Mouse (Mus musculus) heart, embryonic 14.5 days (tissue): ENCODE measurements around the gene Helz2. TPM values are rescaled to one million over a fixed set of nuclear protein-coding genes. Genes with fewer than 3 reads are reported as not detected.

ENCODE experiments used
- ATAC-seq: fragments of 200-750 bp; cut with Nextera tagmentation; 2 replicates; pipeline ENCODE4 v1.8.0; 2017; ENCODE audit warnings: low read depth, moderate TSS enrichment; ENCODE audit not compliant: insufficient number of reproducible peaks, insufficient read depth, low FRiP score
- H3K27ac ChIP-seq, 2 experiments: fragments of 200-500 bp in 1 of 2; fragments of 300-500 bp in 1 of 2; sonication (generic) in 1 of 2; replicated peaks in 1 of 2; 2 replicates each; pipeline ENCODE4 v1.5.1; 2012 to 2014; ENCODE audit warnings: low read depth in 2 of 2, low read length in 2 of 2, control low read depth in 1 of 2, mild to moderate bottlenecking in 1 of 2, mixed read lengths in 1 of 2; ENCODE audit not compliant: control insufficient read depth in 1 of 2, insufficient read depth in 1 of 2
- H3K27me3 ChIP-seq: fragments of 300-500 bp; sonication (generic); 2 replicates; pipeline ENCODE4 v1.6.1; 2014; ENCODE audit warnings: mild to moderate bottlenecking, low read length, control low read depth; ENCODE audit not compliant: control insufficient read depth, insufficient read depth
- H3K36me3 ChIP-seq: fragments of 300-500 bp; sonication (generic); 2 replicates; pipeline ENCODE4 v1.6.1; 2014; ENCODE audit warnings: mild to moderate bottlenecking, control low read depth, low read length, mixed read lengths; ENCODE audit not compliant: control insufficient read depth, insufficient read depth
- H3K4me1 ChIP-seq, 2 experiments: fragments of 200-500 bp in 1 of 2; fragments of 300-500 bp in 1 of 2; sonication (generic) in 1 of 2; 2 replicates each; pipeline ENCODE4 v1.6.1; 2012 to 2014; ENCODE audit warnings: low read length in 2 of 2, control low read depth in 1 of 2, mixed read lengths in 1 of 2; ENCODE audit not compliant: control insufficient read depth in 2 of 2, insufficient read depth in 2 of 2
- H3K4me2 ChIP-seq: fragments of 300-500 bp; sonication (generic); 2 replicates; pipeline ENCODE4 v1.6.1; 2014; ENCODE audit warnings: mild to moderate bottlenecking, low read length
- H3K4me3 ChIP-seq, 2 experiments: fragments of 200-500 bp in 1 of 2; fragments of 300-500 bp in 1 of 2; sonication (generic) in 1 of 2; 2 replicates each; pipeline ENCODE4 v1.5.1; 2012 to 2014; ENCODE audit warnings: low read length in 2 of 2, mild to moderate bottlenecking in 2 of 2, control low read depth in 1 of 2, low read depth in 1 of 2, moderate library complexity in 1 of 2; ENCODE audit not compliant: control insufficient read depth in 1 of 2, insufficient read depth in 1 of 2
- H3K9ac ChIP-seq: fragments of 300-500 bp; sonication (generic); 2 replicates; pipeline ENCODE4 v1.6.1; 2014; ENCODE audit warnings: mild to moderate bottlenecking, low read length
- H3K9me3 ChIP-seq: fragments of 300-500 bp; sonication (generic); 2 replicates; pipeline ENCODE4 v1.6.1; 2016; ENCODE audit warnings: low read length, control low read depth; ENCODE audit not compliant: control insufficient read depth
- WGBS: fragments of 180-500 bp; shearing (Covaris S2); extraction: QIAGEN DNeasy Blood & Tissue Kit; methylation state at CpG from one replicate; pipeline ENCODE4 v1.1.7; 2014; 5-methylcytosine and 5-hydroxymethylcytosine counted together
- polyA plus RNA-seq: library from polyadenylated mRNA; unstranded; fragments of >200 nt; fragmentation: Nextera tagmentation; extraction: Ambion mirVana; gene quantifications from 2 replicates; pipeline ENCODE4 v1.2.1, GENCODE M21; 2014

Helz2 gene
- polyA plus RNA-seq, 1 experiment from 2014 or later, result 1.3 TPM

DNA sequence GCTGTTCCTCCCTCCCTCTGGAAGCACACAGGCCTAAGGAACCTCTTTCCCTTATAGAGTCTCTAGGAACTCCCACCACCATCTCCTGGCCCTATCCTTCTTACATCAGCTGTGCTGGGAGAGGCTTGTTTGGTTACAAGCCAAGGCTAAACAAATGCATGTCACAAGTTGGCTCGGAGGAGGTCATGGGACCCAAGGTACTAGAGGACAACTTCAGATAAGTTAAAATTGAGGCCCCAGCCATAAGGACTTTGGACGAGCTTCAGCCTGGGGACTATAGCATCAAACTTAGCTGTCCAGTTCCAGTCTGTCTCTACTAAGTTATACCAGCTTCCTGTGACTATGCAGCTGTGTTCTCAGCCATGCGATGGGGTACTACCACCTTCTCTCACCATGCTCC, 14.7 kb downstream of the Helz2 start:
- Histone ChIP-seq H3K4me2 (no peak overlapping the region), H3K27ac (no peak overlapping the region), H3K36me3 (no peaks in the 10 kb centered on the region), H3K4me3 (no peak overlapping the region), H3K9ac (no peak overlapping the region), H3K9me3 (no peaks in the 10 kb centered on the region), H3K4me1 (no peaks in the 10 kb centered on the region), H3K27me3 (no peaks in the 10 kb centered on the region)
- 74% methylated on average over 3 of the region's 3 CpGs for WGBS
- ATAC-seq, result no peak

DNA sequence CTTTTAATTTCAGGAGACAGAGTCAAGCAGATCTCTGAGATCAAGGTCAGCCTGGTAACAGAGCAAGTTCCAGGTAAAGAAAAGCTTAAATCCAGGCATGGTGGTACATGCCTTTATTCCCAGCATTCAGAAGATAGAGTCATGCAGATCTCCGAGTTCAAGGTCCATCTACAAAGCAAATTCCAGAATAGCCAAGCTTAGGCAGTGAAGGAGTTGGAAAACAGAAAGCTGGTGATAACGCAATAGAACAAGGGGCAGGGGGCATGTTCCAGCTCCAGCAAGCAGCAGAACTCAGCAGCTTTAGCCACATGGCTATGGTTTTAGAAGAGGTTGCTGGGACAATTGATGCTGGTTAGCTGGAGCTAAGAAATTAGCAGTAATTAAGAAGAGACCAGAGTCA, 16.8 kb downstream of the Helz2 start:
- no peak for ATAC-seq
- no peak overlapping the region for H3K4me2 ChIP-seq
- WGBS, result 72% methylated on average over 2 of the region's 2 CpGs

DNA sequence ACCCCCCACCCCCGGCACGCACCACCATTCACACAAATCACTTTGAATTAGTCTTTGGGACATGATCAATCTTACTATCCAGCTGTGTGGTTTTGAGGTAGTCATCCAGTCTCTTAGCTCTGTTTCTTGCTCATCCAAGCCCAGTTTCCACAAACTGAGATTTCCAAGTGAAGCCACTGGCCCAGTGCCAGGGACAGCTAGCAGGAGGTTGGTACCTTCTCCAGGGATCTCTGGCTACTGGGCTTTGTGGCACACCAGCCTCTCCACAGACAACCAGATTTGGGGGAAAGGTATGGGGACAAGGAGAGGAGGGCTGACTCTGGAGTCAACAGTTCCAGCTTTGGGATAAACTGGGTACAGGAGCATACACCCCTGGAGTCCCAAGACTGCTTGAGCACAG, 21.5 kb downstream of the Helz2 start:
- Histone ChIP-seq H3K4me1 (peaks cover 8 to 11% of the 10 kb centered on the region in 2 experiments; a peak in 3 of 4 replicates), H3K4me2 (peak overlapping the region; percentile 70), H3K27ac (0 out of 4 replicates have a peak overlapping the region, but pooled peaks of 1 of the 2 experiments have one; percentile 1), H3K36me3 (no peaks in the 10 kb centered on the region), H3K27me3 (peaks cover 4% of the 10 kb centered on the region; the same call in 1 of the 2 replicates), H3K9me3 (no peaks in the 10 kb centered on the region), H3K9ac (0 out of 2 replicates have a peak overlapping the region, but pooled peaks have one; percentile 28), H3K4me3 (peak overlapping the region in 1 of 2 experiments; percentile 35; a peak in 2 of 4 replicates)
- no peak for ATAC-seq
- 64% methylated on average over 2 of the region's 2 CpGs for WGBS

More for the DNA sequence above, 16.8 kb downstream of the Helz2 start:
- Histone ChIP-seq H3K9ac (no peak overlapping the region), H3K27ac (no peak overlapping the region), H3K9me3 (no peaks in the 10 kb centered on the region), H3K27me3 (no peaks in the 10 kb centered on the region), H3K4me3 (no peak overlapping the region), H3K36me3 (no peaks in the 10 kb centered on the region), H3K4me1 (peaks cover 4 to 5% of the 10 kb centered on the region in 2 experiments; a peak in 2 of 4 replicates)

DNA sequence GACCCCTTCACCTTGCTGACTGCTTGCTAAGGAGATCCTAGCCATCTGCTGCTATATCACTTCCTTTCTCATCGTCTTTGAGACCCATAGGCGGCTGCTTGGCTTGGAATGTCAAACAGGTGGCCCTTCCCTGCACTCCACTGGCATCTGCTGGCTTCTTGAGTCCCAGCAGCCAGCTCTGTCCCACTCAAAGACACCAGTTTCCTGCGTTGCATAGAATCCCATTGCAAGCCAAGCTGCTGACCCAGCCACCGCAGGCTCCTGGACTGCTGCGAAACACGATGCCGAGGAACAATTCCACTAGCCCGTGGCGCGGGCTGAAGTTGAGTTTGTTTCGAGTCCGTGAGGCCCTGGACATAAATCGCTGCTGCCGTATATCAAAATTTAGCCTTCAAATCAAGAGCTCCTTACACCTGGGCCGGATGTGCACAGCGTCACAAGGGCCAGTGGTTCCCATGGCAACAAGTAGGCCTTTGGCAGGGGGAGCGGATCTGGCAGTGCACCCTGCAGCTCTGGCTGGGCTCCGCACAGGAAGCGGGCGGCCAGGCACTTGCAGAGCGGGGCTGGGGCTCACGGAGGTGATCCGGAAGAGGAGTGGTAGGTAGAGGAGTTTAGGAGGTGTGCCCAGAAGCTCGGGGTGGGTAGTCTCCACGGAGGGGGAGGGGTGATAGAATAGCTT, 22.1 kb downstream of the Helz2 start, which contains the start of gene Fndc11:
Gene Fndc11 (plus strand): TSS at position 476 of the 679 bp plus-strand sequence.
- Histone ChIP-seq H3K27me3 (peaks cover 4% of the 10 kb centered on the region; the same call in 1 of the 2 replicates), H3K9me3 (no peaks in the 10 kb centered on the region), H3K36me3 (no peaks in the 10 kb centered on the region), H3K4me2 (peak within 1 kb of the TSS; percentile 70), H3K4me3 (peak within 1 kb of the TSS; percentile 11 to 35; a peak in 3 of 4 replicates), H3K4me1 (peaks cover 8 to 11% of the 10 kb centered on the region in 2 experiments; a peak in 3 of 4 replicates), H3K9ac (peak within 1 kb of the TSS; percentile 28; the same call in 1 of the 2 replicates), H3K27ac (peak within 1 kb of the TSS in 1 of 2 experiments; percentile 34; a peak in 1 of 4 replicates)
- peak; percentile 79 for ATAC-seq
- 3% methylated on average over 25 of the region's 25 CpGs for WGBS

DNA sequence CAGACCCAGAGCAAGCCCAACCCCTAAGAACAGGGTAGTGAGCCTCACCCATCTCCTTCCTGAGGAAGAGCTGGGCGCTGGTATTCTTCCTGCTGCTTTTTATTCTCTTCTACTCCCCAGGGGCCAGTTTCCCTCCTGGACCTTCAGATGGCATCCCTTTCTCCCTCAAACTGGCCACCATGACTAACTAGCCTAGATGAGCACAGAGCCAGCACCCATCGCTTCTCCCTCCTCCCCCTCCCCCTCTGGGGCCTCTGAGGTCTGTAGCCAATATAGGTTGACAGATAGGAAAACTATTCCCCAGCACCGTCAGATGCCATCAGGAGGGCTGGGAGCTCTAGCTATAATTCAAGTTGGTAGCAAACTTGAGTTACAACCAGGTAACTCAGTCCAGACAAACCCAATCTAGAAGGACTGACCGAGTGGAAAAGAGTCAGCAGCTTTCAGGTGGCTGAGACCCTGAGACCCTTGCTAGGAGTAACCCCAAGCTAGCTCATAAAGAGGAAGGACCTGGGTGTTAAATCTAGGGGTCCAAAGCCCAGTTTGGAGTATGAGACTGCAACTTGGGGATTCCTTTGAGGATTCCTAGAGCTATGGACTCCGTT, 22.8 kb downstream of the Helz2 start:
- Histone ChIP-seq H3K4me1 (peaks cover 8 to 11% of the 10 kb centered on the region in 2 experiments; a peak in 3 of 4 replicates), H3K27ac (no peak overlapping the region), H3K9ac (no peak overlapping the region), H3K27me3 (peaks cover 10% of the 10 kb centered on the region), H3K9me3 (no peaks in the 10 kb centered on the region), H3K36me3 (no peaks in the 10 kb centered on the region), H3K4me2 (0 out of 2 replicates have a peak overlapping the region, but pooled peaks have one; percentile 70), H3K4me3 (no peak overlapping the region)
- 56% methylated on average over 5 of the region's 5 CpGs for WGBS
- no peak for ATAC-seq

DNA sequence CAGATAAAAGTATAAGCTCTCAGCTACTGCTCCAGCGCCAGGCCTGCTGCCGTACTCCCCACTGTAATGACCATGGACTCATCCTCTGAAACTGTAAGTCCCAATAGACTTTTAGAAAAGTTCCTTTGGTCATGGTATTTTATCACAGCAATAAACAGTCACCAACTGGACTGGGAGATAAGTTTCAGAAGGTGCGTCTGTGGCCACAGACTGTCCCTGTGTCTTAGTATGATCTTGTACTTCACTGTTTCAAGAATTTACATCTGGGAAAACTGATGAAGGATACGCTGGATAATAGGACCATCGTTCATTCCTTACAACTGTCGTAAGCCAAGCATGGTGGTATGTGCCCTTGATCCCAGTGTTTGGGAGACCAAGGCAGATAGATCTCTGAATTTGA, 25.8 kb downstream of the Helz2 start:
- H3K9me3 ChIP-seq, result no peaks in the 10 kb centered on the region
- no peak for ATAC-seq
- H3K27me3 ChIP-seq, result peaks cover 39% of the 10 kb centered on the region
- H3K4me2 ChIP-seq, result no peak overlapping the region
- no peaks in the 10 kb centered on the region for H3K36me3 ChIP-seq
- peaks cover 8 to 17% of the 10 kb centered on the region in 2 experiments; a peak in 3 of 4 replicates for H3K4me1 ChIP-seq
- H3K9ac ChIP-seq, result no peak overlapping the region
- 85% methylated on average over 6 of the region's 6 CpGs for WGBS
- no peak overlapping the region for H3K4me3 ChIP-seq
- no peak overlapping the region for H3K27ac ChIP-seq

DNA sequence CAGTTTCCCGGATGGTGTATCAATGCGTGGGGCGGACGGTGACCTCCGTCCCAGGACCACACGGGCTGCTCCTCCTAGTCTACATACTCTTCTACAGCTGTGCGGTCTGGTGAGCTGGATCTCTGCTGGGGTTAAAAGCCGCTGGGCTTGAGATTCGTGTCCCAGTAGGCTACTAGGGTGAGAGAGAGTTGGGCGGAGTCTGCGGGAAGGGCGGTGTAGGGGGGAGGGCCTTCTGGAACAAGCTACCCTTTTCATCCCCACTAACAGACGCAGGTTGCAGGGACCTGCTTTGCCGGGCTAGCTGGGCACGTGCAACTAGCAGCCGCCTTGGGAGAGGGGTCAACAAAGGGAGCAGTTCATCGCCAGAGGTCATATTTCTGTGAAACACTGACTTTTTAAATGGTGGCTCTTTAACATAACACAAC, 28.8 kb downstream of the Helz2 start, which contains the start of gene Srms:
Gene Srms (minus strand): TSS at position 165 of the 425 bp plus-strand sequence.
- peak within 1 kb of the TSS; percentile 61 for H3K4me2 ChIP-seq
- ATAC-seq, result no peak
- H3K27ac ChIP-seq, result no peak within 1 kb of the TSS
- peaks cover 52% of the 10 kb centered on the region for H3K27me3 ChIP-seq
- peaks cover 0 to 7% of the 10 kb centered on the region in 2 experiments; a peak in 2 of 4 replicates for H3K4me1 ChIP-seq
- H3K9me3 ChIP-seq, result no peaks in the 10 kb centered on the region
- peak within 1 kb of the TSS; percentile 53; the same call in 1 of the 2 replicates for H3K9ac ChIP-seq
- H3K36me3 ChIP-seq, result no peaks in the 10 kb centered on the region
- WGBS, result 3% methylated on average over 17 of the region's 17 CpGs
- peak within 1 kb of the TSS; percentile 21 to 33 for H3K4me3 ChIP-seq
